Mouse (Mus musculus): ENCODE data around the gene Mast2.

GRCm38 (mm10) chr4:116491886-116492285, 27.9 kb upstream of the Mast2 start:
- TF ChIP-seq CTCF (IDR thresholded peaks at IDR 0.05; ENCODE audit: control insufficient read depth, insufficient read depth, insufficient read length): no peak
- no peak for TF ChIP-seq MAX (IDR thresholded peaks at IDR 0.05)
- TF ChIP-seq MYOG (IDR thresholded peaks at IDR 0.05; ENCODE audit: control insufficient read depth, extremely low read depth, insufficient read length): no peak
- TF ChIP-seq CEBPB (IDR thresholded peaks at IDR 0.05; ENCODE audit: low read depth): no peak
- no peak for TF ChIP-seq MYOD1 (IDR thresholded peaks at IDR 0.05; ENCODE audit: control insufficient read depth, insufficient read length, low read depth)
- no peak for TF ChIP-seq USF1 (IDR thresholded peaks at IDR 0.05; ENCODE audit: low read depth)

All from C2C12 (cell line).